Mouse (Mus musculus): Measurements from ENCODE around the gene Slfn14. TPM values are rescaled to one million over a fixed set of nuclear protein-coding genes. Genes with fewer than 3 reads are reported as not detected.
"Not testable (repeated sequence)": the region's sequence is repeated elsewhere in the genome, so short reads cannot be mapped to it uniquely, and the experiment has no call there.

Slfn14 gene
- polyA plus RNA-seq, 1 experiment from 2014 or later = 43.0 TPM

- Histone ChIP-seq H3K4me1 (ENCODE audit: control insufficient read depth, low read depth, low read length) (peaks cover 15% of the 10 kb centered on the region), H3K9ac (ENCODE audit: low read depth, low read length) (peak overlapping the region; percentile 58), H3K4me2 (ENCODE audit: low read depth, low read length) (peak overlapping the region; percentile 74; the same call in 1 of the 2 replicates), H3K36me3 (ENCODE audit: control insufficient read depth, insufficient read depth) (peaks cover 17% of the 10 kb centered on the region), H3K27me3 (ENCODE audit: control insufficient read depth, insufficient read depth, low read depth, low read length) (peaks cover 11% of the 10 kb centered on the region; the same call in 1 of the 2 replicates), H3K9me3 (replicated peaks; ENCODE audit: control insufficient read depth, low read length) (no peaks in the 10 kb centered on the region), H3K4me3 (ENCODE audit: low read depth, low read length) (no peak overlapping the region), H3K27ac (ENCODE audit: low read length) (peak overlapping the region; percentile 88)
- peak; percentile 1; the same call in 1 of the 2 replicates for ATAC-seq (ENCODE audit: low read depth)
- WGBS (ENCODE audit: insufficient replicate concordance) = 9% methylated on average over 2 of the region's 2 CpGs
Observed at GRCm38 (mm10) chr11:83271951-83272843, 14.3 kb downstream of the Slfn14 start.

- no peaks in the 10 kb centered on the region for H3K9me3 ChIP-seq (replicated peaks; ENCODE audit: control insufficient read depth, low read length)
- 0% methylated on average over 26 of the region's 26 CpGs for WGBS (ENCODE audit: insufficient replicate concordance)
- H3K27ac ChIP-seq (ENCODE audit: low read length) = peak overlapping the region; percentile 88
- H3K4me3 ChIP-seq (ENCODE audit: low read depth, low read length) = peak overlapping the region; percentile 62
- peaks cover 15% of the 10 kb centered on the region for H3K4me1 ChIP-seq (ENCODE audit: control insufficient read depth, low read depth, low read length)
- peaks cover 11% of the 10 kb centered on the region for H3K36me3 ChIP-seq (ENCODE audit: control insufficient read depth, insufficient read depth)
- peak; percentile 83 for ATAC-seq (ENCODE audit: low read depth)
- H3K4me2 ChIP-seq (ENCODE audit: low read depth, low read length) = peak overlapping the region; percentile 74
- peak overlapping the region; percentile 58 for H3K9ac ChIP-seq (ENCODE audit: low read depth, low read length)
- H3K27me3 ChIP-seq (ENCODE audit: control insufficient read depth, insufficient read depth, low read depth, low read length) = peaks cover 6% of the 10 kb centered on the region; the same call in 1 of the 2 replicates
Observed at GRCm38 (mm10) chr11:83271151-83271950, 15.2 kb downstream of the Slfn14 start.

- Histone ChIP-seq H3K27me3 (ENCODE audit: control insufficient read depth, insufficient read depth, low read depth, low read length) (0 out of 2 replicates have a peak, but pooled peaks cover 3% of the 10 kb centered on the region), H3K9me3 (replicated peaks; ENCODE audit: control insufficient read depth, low read length) (no peaks in the 10 kb centered on the region), H3K4me3 (ENCODE audit: low read depth, low read length) (peak overlapping the region; percentile 62), H3K27ac (ENCODE audit: low read length) (peak overlapping the region; percentile 88), H3K4me2 (ENCODE audit: low read depth, low read length) (peak overlapping the region; percentile 74), H3K4me1 (ENCODE audit: control insufficient read depth, low read depth, low read length) (peaks cover 15% of the 10 kb centered on the region), H3K36me3 (ENCODE audit: control insufficient read depth, insufficient read depth) (peaks cover 7% of the 10 kb centered on the region; the same call in 1 of the 2 replicates), H3K9ac (ENCODE audit: low read depth, low read length) (peak overlapping the region; percentile 58)
- peak; percentile 22 for ATAC-seq (ENCODE audit: low read depth)
- 4% methylated on average over 6 of the region's 6 CpGs for WGBS (ENCODE audit: insufficient replicate concordance)
Observed at GRCm38 (mm10) chr11:83270842-83271150, 15.7 kb downstream of the Slfn14 start.

DNA sequence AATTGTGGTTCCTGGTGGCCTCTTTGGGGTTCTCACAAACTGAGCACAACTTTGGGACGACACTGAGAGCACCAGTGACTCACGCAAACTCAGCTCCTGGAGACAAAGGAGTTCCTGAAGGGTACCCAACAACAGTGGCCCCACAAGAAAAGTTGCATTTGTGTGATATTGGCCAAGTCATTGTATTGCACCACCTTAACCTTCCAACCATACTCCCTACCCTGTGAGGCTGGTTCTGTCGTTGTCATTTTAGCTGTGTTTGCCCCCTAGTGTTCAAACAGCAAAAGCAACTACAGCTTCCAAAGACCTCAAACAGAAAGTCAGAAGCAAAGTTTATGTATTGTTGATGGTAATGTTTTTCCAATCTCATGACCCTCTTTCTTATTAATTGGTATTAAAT is 23.4 kb downstream of the Slfn14 start:
- Histone ChIP-seq H3K27ac (ENCODE audit: low read length) (peak overlapping the region; percentile 92), H3K4me3 (ENCODE audit: low read depth, low read length) (peak overlapping the region; percentile 16; the same call in 1 of the 2 replicates), H3K9me3 (replicated peaks; ENCODE audit: control insufficient read depth, low read length) (no peaks in the 10 kb centered on the region), H3K9ac (ENCODE audit: low read depth, low read length) (peak overlapping the region; percentile 46), H3K27me3 (ENCODE audit: control insufficient read depth, insufficient read depth, low read depth, low read length) (no peaks in the 10 kb centered on the region), H3K4me2 (ENCODE audit: low read depth, low read length) (peak overlapping the region; percentile 51), H3K4me1 (ENCODE audit: control insufficient read depth, low read depth, low read length) (peaks cover 14% of the 10 kb centered on the region), H3K36me3 (ENCODE audit: control insufficient read depth, insufficient read depth) (peaks cover 2% of the 10 kb centered on the region; the same call in 1 of the 2 replicates)
- 34% methylated on average over 3 of the region's 3 CpGs for WGBS (ENCODE audit: insufficient replicate concordance)
- ATAC-seq (ENCODE audit: low read depth) = peak; percentile 86

- H3K27me3 ChIP-seq (ENCODE audit: control insufficient read depth, insufficient read depth, low read depth, low read length) = no peaks in the 10 kb centered on the region
- 54% methylated on average over 1 of the region's 1 CpGs for WGBS (ENCODE audit: insufficient replicate concordance)
- H3K4me1 ChIP-seq (ENCODE audit: control insufficient read depth, low read depth, low read length) = peaks cover 14% of the 10 kb centered on the region
- H3K36me3 ChIP-seq (ENCODE audit: control insufficient read depth, insufficient read depth) = peaks cover 2% of the 10 kb centered on the region; the same call in 1 of the 2 replicates
- peak; percentile 93 for ATAC-seq (ENCODE audit: low read depth)
- peak overlapping the region; percentile 16; the same call in 1 of the 2 replicates for H3K4me3 ChIP-seq (ENCODE audit: low read depth, low read length)
- no peaks in the 10 kb centered on the region for H3K9me3 ChIP-seq (replicated peaks; ENCODE audit: control insufficient read depth, low read length)
- peak overlapping the region; percentile 92 for H3K27ac ChIP-seq (ENCODE audit: low read length)
- H3K4me2 ChIP-seq (ENCODE audit: low read depth, low read length) = peak overlapping the region; percentile 51
- H3K9ac ChIP-seq (ENCODE audit: low read depth, low read length) = peak overlapping the region; percentile 46
Observed at GRCm38 (mm10) chr11:83262673-83263072, 23.9 kb downstream of the Slfn14 start.

- not testable (repeated sequence) for ATAC-seq (ENCODE audit: low read depth); H3K9me3 ChIP-seq (replicated peaks; ENCODE audit: control insufficient read depth, low read length); H3K4me2 ChIP-seq (ENCODE audit: low read depth, low read length); H3K27ac ChIP-seq (ENCODE audit: low read length); H3K36me3 ChIP-seq (ENCODE audit: control insufficient read depth, insufficient read depth); H3K27me3 ChIP-seq (ENCODE audit: control insufficient read depth, insufficient read depth, low read depth, low read length); H3K9ac ChIP-seq (ENCODE audit: low read depth, low read length); H3K4me3 ChIP-seq (ENCODE audit: low read depth, low read length); H3K4me1 ChIP-seq (ENCODE audit: control insufficient read depth, low read depth, low read length)
- WGBS (ENCODE audit: insufficient replicate concordance) = 57% methylated on average over 5 of the region's 5 CpGs
Observed at GRCm38 (mm10) chr11:83257211-83257610, 29.3 kb downstream of the Slfn14 start.

DNA sequence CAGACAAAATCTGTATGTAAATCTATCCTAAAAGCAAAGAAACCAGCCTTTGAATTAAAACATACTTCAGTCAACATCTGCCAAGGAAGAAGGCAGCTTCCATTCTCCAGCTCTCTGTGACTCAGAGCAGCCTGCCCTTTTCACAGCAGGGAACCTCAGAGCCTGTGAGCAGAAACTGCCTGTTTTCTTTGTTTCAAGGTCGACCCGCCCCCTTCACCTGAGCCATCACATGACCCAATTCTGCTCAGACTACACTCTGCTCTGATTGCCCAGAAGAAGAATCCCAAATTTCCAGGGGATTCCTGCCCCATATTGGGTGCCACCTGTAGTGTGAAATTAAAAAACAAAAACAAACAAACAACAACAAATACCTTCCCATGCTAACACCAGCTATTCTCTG is 46.7 kb downstream of the Slfn14 start:
- Histone ChIP-seq H3K9ac (ENCODE audit: low read depth, low read length) (no peak overlapping the region), H3K9me3 (replicated peaks; ENCODE audit: control insufficient read depth, low read length) (no peaks in the 10 kb centered on the region), H3K27ac (ENCODE audit: low read length) (no peak overlapping the region), H3K4me1 (ENCODE audit: control insufficient read depth, low read depth, low read length) (peaks cover 2% of the 10 kb centered on the region; the same call in 1 of the 2 replicates), H3K27me3 (ENCODE audit: control insufficient read depth, insufficient read depth, low read depth, low read length) (no peaks in the 10 kb centered on the region), H3K4me2 (ENCODE audit: low read depth, low read length) (no peak overlapping the region), H3K36me3 (ENCODE audit: control insufficient read depth, insufficient read depth) (peaks cover 12% of the 10 kb centered on the region), H3K4me3 (ENCODE audit: low read depth, low read length) (no peak overlapping the region)
- no peak for ATAC-seq (ENCODE audit: low read depth)
- 53% methylated on average over 2 of the region's 2 CpGs for WGBS (ENCODE audit: insufficient replicate concordance)

DNA sequence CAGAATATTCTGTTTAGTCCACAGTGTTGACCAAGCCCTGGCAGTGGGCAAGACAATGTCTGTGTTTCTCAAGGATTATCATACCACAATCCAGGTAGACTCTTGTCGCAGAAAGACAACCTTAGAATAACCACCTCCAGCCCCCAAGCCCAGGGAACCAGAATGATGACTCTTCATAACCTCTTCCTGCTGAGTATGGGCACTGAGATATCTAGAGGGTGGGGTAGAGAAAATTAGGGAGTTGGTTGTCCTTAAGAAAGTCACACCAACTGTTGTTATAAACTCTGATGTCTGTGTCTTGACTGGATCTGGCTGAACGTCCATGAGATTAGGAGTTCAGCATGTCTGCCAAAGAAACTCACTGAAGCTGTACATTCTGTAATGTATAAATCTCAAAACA is 48.1 kb downstream of the Slfn14 start:
- H3K4me3 ChIP-seq (ENCODE audit: low read depth, low read length) = no peak overlapping the region
- 58% methylated on average over 2 of the region's 2 CpGs for WGBS (ENCODE audit: insufficient replicate concordance)
- no peaks in the 10 kb centered on the region for H3K27me3 ChIP-seq (ENCODE audit: control insufficient read depth, insufficient read depth, low read depth, low read length)
- peaks cover 2% of the 10 kb centered on the region; the same call in 1 of the 2 replicates for H3K36me3 ChIP-seq (ENCODE audit: control insufficient read depth, insufficient read depth)
- no peak overlapping the region for H3K9ac ChIP-seq (ENCODE audit: low read depth, low read length)
- peak; percentile 80 for ATAC-seq (ENCODE audit: low read depth)
- H3K4me1 ChIP-seq (ENCODE audit: control insufficient read depth, low read depth, low read length) = peaks cover 2% of the 10 kb centered on the region; the same call in 1 of the 2 replicates
- peak overlapping the region; percentile 14 for H3K27ac ChIP-seq (ENCODE audit: low read length)
- 0 out of 2 replicates have a peak overlapping the region, but pooled peaks have one; percentile 12 for H3K4me2 ChIP-seq (ENCODE audit: low read depth, low read length)
- no peaks in the 10 kb centered on the region for H3K9me3 ChIP-seq (replicated peaks; ENCODE audit: control insufficient read depth, low read length)

Measured in liver, embryonic 16.5 days (tissue).